ENCODE assay signal across 19 mouse cellular contexts in genomic region chr10:59886081-59886466, GRCm38 (mm10). TPM values are rescaled to one million over a fixed set of nuclear protein-coding genes. Genes with fewer than 3 reads are reported as not detected.
DNase-seq lines count a peak whose midpoint lies in the region; ATAC-seq and TF ChIP-seq lines count a peak whose summit lies in the region.
"Had no signal": no experiment of that assay in that cellular context is flagged by ENCODE, and none has a peak within 500 bp of the region (broad histone marks: within the 10 kb centered on the region; RNA-seq: fewer than 3 reads in every experiment).

No protein-coding gene starts in this region.

- no peak for TF ChIP-seq CTCF in gastrocnemius, adult 2 months (IDR thresholded peaks at IDR 0.05)
- TF ChIP-seq CTCF in liver, embryonic 14.5 days (IDR thresholded peaks at IDR 0.05; ENCODE audit: low read depth), result no peak

- peaks cover 3% of the 10 kb centered on the region for H3K36me3 ChIP-seq in liver, embryonic 14.5 days (replicated peaks; ENCODE audit: control insufficient read depth, insufficient read depth, low read depth)
- peaks cover 5% of the 10 kb centered on the region; the same call in 1 of the 2 replicates for H3K36me3 ChIP-seq in ES-E14 (ENCODE audit: control insufficient read depth, insufficient read depth, low read length, poor library complexity, severe bottlenecking)
- peaks cover 10% of the 10 kb centered on the region for H3K36me3 ChIP-seq in liver, embryonic 16.5 days (ENCODE audit: control insufficient read depth, insufficient read depth)
- H3K36me3 ChIP-seq in intestine, embryonic 16.5 days (ENCODE audit: control insufficient read depth, insufficient read depth, low read length), result peaks cover 5% of the 10 kb centered on the region; the same call in 1 of the 2 replicates
- H3K36me3 ChIP-seq: hindbrain, embryonic 15.5 days had no signal

- H3K27ac ChIP-seq in gastrocnemius, adult 2 months, result peak overlapping the region; percentile 81
- H3K27ac ChIP-seq in liver, embryonic 14.5 days, result peak overlapping the region; percentile 14; the same call in 1 of the 2 replicates
- no peak overlapping the region for H3K27ac ChIP-seq in ES-E14 (ENCODE audit: insufficient read depth, low read depth, low read length, poor library complexity, severe bottlenecking)
- 0 out of 2 replicates have a peak overlapping the region, but pooled peaks have one; percentile 59 for H3K27ac ChIP-seq in liver, embryonic 16.5 days (ENCODE audit: low read length)
- H3K27ac ChIP-seq in intestine, embryonic 16.5 days (ENCODE audit: low read length), result no peak overlapping the region
- H3K27ac ChIP-seq: embryonic facial prominence, embryonic 13.5 days; forebrain, embryonic 12.5 days; heart, embryonic 13.5 days; hindbrain, embryonic 15.5 days had no signal

- WGBS in liver, embryonic 14.5 days (ENCODE audit: insufficient replicate concordance), result 89% methylated on average over 1 of the region's 1 CpGs
- WGBS in liver, embryonic 16.5 days (ENCODE audit: insufficient replicate concordance), result 88% methylated on average over 1 of the region's 1 CpGs
- 100% methylated on average over 1 of the region's 1 CpGs for WGBS in intestine, embryonic 16.5 days

- TF ChIP-seq EP300 in liver, embryonic 14.5 days (IDR thresholded peaks at IDR 0.05; ENCODE audit: low read depth), result no peak

- H3K9me3 ChIP-seq in liver, embryonic 14.5 days (ENCODE audit: control insufficient read depth, low read length), result no peaks in the 10 kb centered on the region
- H3K9me3 ChIP-seq in ES-E14 (ENCODE audit: control insufficient read depth, insufficient read depth, low read depth, low read length), result no peaks in the 10 kb centered on the region
- H3K9me3 ChIP-seq in liver, embryonic 16.5 days (replicated peaks; ENCODE audit: control insufficient read depth, low read length), result no peaks in the 10 kb centered on the region
- no peaks in the 10 kb centered on the region for H3K9me3 ChIP-seq in intestine, embryonic 16.5 days (ENCODE audit: control insufficient read depth, low read length)
- H3K9me3 ChIP-seq: embryonic facial prominence, embryonic 13.5 days; forebrain, embryonic 12.5 days; heart, embryonic 13.5 days; hindbrain, embryonic 15.5 days had no signal

- no peak overlapping the region for H3K9ac ChIP-seq in liver, embryonic 14.5 days (replicated peaks)
- no peak overlapping the region for H3K9ac ChIP-seq in ES-E14 (ENCODE audit: insufficient read depth, low read depth, low read length, poor library complexity, severe bottlenecking)
- no peak overlapping the region for H3K9ac ChIP-seq in liver, embryonic 16.5 days (ENCODE audit: low read depth, low read length)
- no peak overlapping the region for H3K9ac ChIP-seq in intestine, embryonic 16.5 days (ENCODE audit: low read depth, low read length)
- H3K9ac ChIP-seq: embryonic facial prominence, embryonic 13.5 days; forebrain, embryonic 12.5 days; heart, embryonic 13.5 days; hindbrain, embryonic 15.5 days had no signal

- ATAC-seq in liver, embryonic 14.5 days (ENCODE audit: insufficient read depth), result no peak
- ATAC-seq in liver, embryonic 16.5 days (ENCODE audit: low read depth), result no peak
- no peak for ATAC-seq in intestine, embryonic 16.5 days
- ATAC-seq: forebrain, embryonic 16.5 days had no signal

- no peaks in the 10 kb centered on the region for H3K27me3 ChIP-seq in liver, embryonic 14.5 days (ENCODE audit: control insufficient read depth, insufficient read depth, low read length)
- H3K27me3 ChIP-seq in liver, embryonic 16.5 days (ENCODE audit: control insufficient read depth, insufficient read depth, low read depth, low read length), result no peaks in the 10 kb centered on the region
- H3K27me3 ChIP-seq in intestine, embryonic 16.5 days (replicated peaks; ENCODE audit: control insufficient read depth, insufficient read depth, low read length), result no peaks in the 10 kb centered on the region
- H3K27me3 ChIP-seq: embryonic facial prominence, embryonic 13.5 days; forebrain, embryonic 12.5 days; heart, embryonic 13.5 days; hindbrain, embryonic 15.5 days had no signal

- H3K4me3 ChIP-seq in gastrocnemius, adult 2 months, result no peak overlapping the region
- no peak overlapping the region for H3K4me3 ChIP-seq in liver, embryonic 14.5 days (ENCODE audit: insufficient read depth in 1 of 2, low read depth in 2 of 2, low read length in 2 of 2)
- H3K4me3 ChIP-seq in ES-E14 (ENCODE audit: insufficient read depth in 1 of 2, low read depth in 1 of 2, low read length in 2 of 2, poor library complexity in 1 of 2, severe bottlenecking in 1 of 2), result no peak overlapping the region
- H3K4me3 ChIP-seq in liver, embryonic 16.5 days (ENCODE audit: low read depth, low read length), result no peak overlapping the region
- no peak overlapping the region for H3K4me3 ChIP-seq in intestine, embryonic 16.5 days (ENCODE audit: low read length)
- H3K4me3 ChIP-seq: embryonic facial prominence, embryonic 13.5 days; forebrain, embryonic 12.5 days; heart, embryonic 13.5 days; hindbrain, embryonic 15.5 days had no signal

- intact Hi-C loops in gastrocnemius, adult 2 months (cut with DNase I), result no loop called here
- intact Hi-C loops in gastrocnemius, postnatal 36 days (cut with DNase I), result no loop called here

- no peak overlapping the region; the same call in 1 of the 2 replicates for H3K4me2 ChIP-seq in liver, embryonic 14.5 days (ENCODE audit: low read depth)
- no peak overlapping the region for H3K4me2 ChIP-seq in liver, embryonic 16.5 days (ENCODE audit: low read depth, low read length)
- no peak overlapping the region for H3K4me2 ChIP-seq in intestine, embryonic 16.5 days (ENCODE audit: low read depth, low read length)
- H3K4me2 ChIP-seq: embryonic facial prominence, embryonic 13.5 days; forebrain, embryonic 12.5 days; heart, embryonic 13.5 days; hindbrain, embryonic 15.5 days had no signal

- peaks cover 14 to 29% of the 10 kb centered on the region in 2 experiments for H3K4me1 ChIP-seq in liver, embryonic 14.5 days (replicated peaks; ENCODE audit: control insufficient read depth in 2 of 2, insufficient read depth in 2 of 2, low read length in 1 of 2)
- peaks cover 0 to 9% of the 10 kb centered on the region in 2 experiments; a peak in 2 of 4 replicates for H3K4me1 ChIP-seq in ES-E14 (ENCODE audit: control insufficient read depth in 2 of 2, insufficient read depth in 2 of 2, low read length in 2 of 2, poor library complexity in 1 of 2)
- peaks cover 48% of the 10 kb centered on the region for H3K4me1 ChIP-seq in liver, embryonic 16.5 days (ENCODE audit: control insufficient read depth, low read depth, low read length)
- H3K4me1 ChIP-seq in intestine, embryonic 16.5 days (ENCODE audit: control insufficient read depth, insufficient read depth, low read length), result peaks cover 7% of the 10 kb centered on the region

- no peak for DNase-seq in gastrocnemius, adult 2 months
- no peak for DNase-seq in gastrocnemius, postnatal 36 days
- DNase-seq in liver, embryonic 14.5 days (ENCODE audit: low read depth in 3 of 3, low spot score in 3 of 3), result no peak
- DNase-seq in liver, result no peak
- no peak for DNase-seq in ES-E14 (ENCODE audit: low read depth, low spot score)
- no peak for DNase-seq in adrenal gland, adult 18-20 months (ENCODE audit: low spot score in 2 of 2)
- DNase-seq: adrenal gland, postnatal 14 days; cerebellum, adult 18-20 months; cerebellum, adult 9-11 months; cerebellum, postnatal 36 days; gastrocnemius, postnatal 25 days; heart, postnatal 36 days had no signal

- in situ Hi-C loops in ES-E14 (cut with MboI; ENCODE audit: low sequenced_read_pairs in 2 of 2, unreplicated experiment in 2 of 2), result no loop called here

TF ChIP-seq in ES-E14, 5 proteins besides CTCF, POLR2A, EP300 and RAD21:
- TF ChIP-seq CHD2 (IDR thresholded peaks at IDR 0.05; ENCODE audit: low read depth, low read length), result no peak
- TF ChIP-seq ZNF384 (IDR thresholded peaks at IDR 0.05; ENCODE audit: low read depth, low read length), result no peak
- 0 out of 2 replicates have a peak, but pooled peaks have one; percentile 38 for TF ChIP-seq MAFK (IDR thresholded peaks at IDR 0.05; ENCODE audit: insufficient read depth, low read depth, low read length)

RNA-seq across cellular contexts. Expression of gene Dnajb12, which starts 6.7 kb away (rescaled TPM):
- 10 to 100 TPM; 60.4 to 77.5 TPM for total RNA-seq in gastrocnemius, adult 2 months (2021)
- 10 to 100 TPM; 54.7 to 61.2 TPM for total RNA-seq in gastrocnemius, postnatal 36 days (2021)
- polyA plus RNA-seq in liver, embryonic 14.5 days (2012; rRNA removed), result 9.5 and 12.4 TPM in 2 replicates
- polyA plus RNA-seq in liver, embryonic 14.5 days (2014; fragmentation: Nextera tagmentation; extraction: Ambion mirVana), result 12.0 and 15.6 TPM in 2 replicates
- 38.2 and 47.8 TPM in 2 replicates for total RNA-seq in ES-E14 (2012; rRNA removed)
- 14.8 and 15.5 TPM in 2 replicates for polyA plus RNA-seq in liver, embryonic 16.5 days (2015; fragmentation: Nextera tagmentation; extraction: Ambion mirVana)
- polyA plus RNA-seq in intestine, embryonic 16.5 days (2015; fragmentation: Nextera tagmentation; extraction: Ambion mirVana), result 26.6 and 27.6 TPM in 2 replicates
- 10 to 100 TPM; 43.8 to 55.0 TPM for total RNA-seq in adrenal gland, adult 18-20 months (2021)

Comparison
In these comparisons a context has a peak if more than half of its experiments do, and no peak if none do; other contexts are left out.
1. H3K27ac ChIP-seq: peak in gastrocnemius, adult 2 months (single experiment), liver, embryonic 14.5 days (single experiment) and liver, embryonic 16.5 days (single experiment); none in ES-E14 (single experiment) and intestine, embryonic 16.5 days (single experiment).